In genomic region chr3:97037119-97037518, GRCm38 (mm10) we compare ENCODE assay signal across 15 mouse cellular contexts.
DNase-seq lines count a peak whose midpoint lies in the region; ATAC-seq lines count a peak whose summit lies in the region.
"Had no signal": no experiment of that assay in that cellular context is flagged by ENCODE, and none has a peak within 500 bp of the region (broad histone marks: within the 10 kb centered on the region; RNA-seq: fewer than 3 reads in every experiment).

No protein-coding gene starts in this region.

- no peaks in the 10 kb centered on the region for H3K36me3 ChIP-seq in forebrain, embryonic 12.5 days (replicated peaks)
- H3K36me3 ChIP-seq in forebrain, embryonic 10.5 days (replicated peaks), result no peaks in the 10 kb centered on the region
- H3K36me3 ChIP-seq: limb, embryonic 15.5 days had no signal

- H3K4me2 ChIP-seq in forebrain, embryonic 12.5 days, result no peak overlapping the region
- H3K4me2 ChIP-seq: limb, embryonic 15.5 days had no signal

- H3K9me3 ChIP-seq in forebrain, embryonic 12.5 days, result no peaks in the 10 kb centered on the region
- no peaks in the 10 kb centered on the region for H3K9me3 ChIP-seq in forebrain, embryonic 10.5 days
- H3K9me3 ChIP-seq: limb, embryonic 15.5 days had no signal

- 27% methylated on average over 6 of the region's 6 CpGs for WGBS in forebrain, embryonic 12.5 days
- 57% methylated on average over 6 of the region's 6 CpGs for WGBS in forebrain, embryonic 10.5 days

- no peak overlapping the region for H3K4me3 ChIP-seq in forebrain, embryonic 12.5 days (replicated peaks)
- no peak overlapping the region for H3K4me3 ChIP-seq in forebrain, embryonic 10.5 days
- H3K4me3 ChIP-seq: limb, embryonic 15.5 days; myocyte had no signal

- H3K27ac ChIP-seq in forebrain, embryonic 12.5 days, result no peak overlapping the region
- no peak overlapping the region for H3K27ac ChIP-seq in forebrain, embryonic 10.5 days
- H3K27ac ChIP-seq: limb, embryonic 15.5 days had no signal

- no peak for DNase-seq in forebrain, embryonic 10.5 days (ENCODE audit: extremely low spot score, low spot score)
- peak; percentile 40 to 70 for DNase-seq in layer of hippocampus, adult 18-20 months (ENCODE audit: low spot score in 2 of 2)
- DNase-seq in layer of hippocampus, postnatal 25 days (ENCODE audit: extremely low spot score in 1 of 2, low spot score in 1 of 2), result no peak
- DNase-seq in layer of hippocampus, postnatal 36 days, result peak; percentile 39 to 42
- DNase-seq in right cerebral cortex, postnatal 36 days (ENCODE audit: low spot score in 2 of 2), result no peak
- no peak for DNase-seq in retina, postnatal 1 day
- DNase-seq in T-cell, adult 2 months (ENCODE audit: low spot score), result no peak
- DNase-seq: cerebellum, adult 8-10 months; heart, adult 11 months; kidney, adult 11 months; thymus, adult 2 months had no signal

- no peak overlapping the region for H3K9ac ChIP-seq in forebrain, embryonic 12.5 days
- H3K9ac ChIP-seq: limb, embryonic 15.5 days had no signal

- H3K4me1 ChIP-seq in forebrain, embryonic 12.5 days, result peaks cover 16% of the 10 kb centered on the region
- H3K4me1 ChIP-seq in forebrain, embryonic 10.5 days, result peaks cover 14% of the 10 kb centered on the region

- no peaks in the 10 kb centered on the region for H3K27me3 ChIP-seq in forebrain, embryonic 12.5 days
- H3K27me3 ChIP-seq in forebrain, embryonic 10.5 days (ENCODE audit: poor library complexity, severe bottlenecking), result peaks cover 16% of the 10 kb centered on the region

- peak; percentile 58; the same call in 1 of the 2 replicates for ATAC-seq in forebrain, embryonic 12.5 days (ENCODE audit: low FRiP score)
- ATAC-seq: activated CD4-positive, CD25-positive, alpha-beta regulatory T cell, adult 4 months had no signal

Comparison
In these comparisons a context has a peak if more than half of its experiments do, and no peak if none do; other contexts are left out.
1. DNase-seq: peak in layer of hippocampus, adult 18-20 months (2 of 2) and layer of hippocampus, postnatal 36 days (2 of 2); none in forebrain, embryonic 10.5 days (single experiment), layer of hippocampus, postnatal 25 days (0 of 2), right cerebral cortex, postnatal 36 days (0 of 2), retina, postnatal 1 day (single experiment) and T-cell, adult 2 months (single experiment).